Mouse (Mus musculus) heart, adult 2 months (tissue): Measurements from ENCODE around the gene Palld.

Experiments used
- CTCF ChIP-seq: fragments of 200-600 bp; IDR thresholded peaks from 2 replicates; pipeline ENCODE4 v1.8.1; 2022; ENCODE audit warnings: antibody characterized with exemption, mild to moderate bottlenecking, moderate library complexity
- POLR2A ChIP-seq: fragments of 200-500 bp; IDR thresholded peaks from 2 replicates; pipeline ENCODE4 v1.6.1; 2011; ENCODE audit warnings: mild to moderate bottlenecking, low read depth, low read length, control low read depth; ENCODE audit not compliant: insufficient read depth

- no peak for TF ChIP-seq CTCF
- no peak for TF ChIP-seq POLR2A
Observed at GRCm38 (mm10) chr8:61697728-61698385, 204.6 kb downstream of the Palld start.
